Mouse (Mus musculus) thymus, postnatal 25 days (tissue): ENCODE data around the gene Bcap31.

ENCODE experiments used
- DNase-seq: peaks from one replicate; pipeline ENCODE4 v3.0.0; 2022

The Bcap31 gene

DNA sequence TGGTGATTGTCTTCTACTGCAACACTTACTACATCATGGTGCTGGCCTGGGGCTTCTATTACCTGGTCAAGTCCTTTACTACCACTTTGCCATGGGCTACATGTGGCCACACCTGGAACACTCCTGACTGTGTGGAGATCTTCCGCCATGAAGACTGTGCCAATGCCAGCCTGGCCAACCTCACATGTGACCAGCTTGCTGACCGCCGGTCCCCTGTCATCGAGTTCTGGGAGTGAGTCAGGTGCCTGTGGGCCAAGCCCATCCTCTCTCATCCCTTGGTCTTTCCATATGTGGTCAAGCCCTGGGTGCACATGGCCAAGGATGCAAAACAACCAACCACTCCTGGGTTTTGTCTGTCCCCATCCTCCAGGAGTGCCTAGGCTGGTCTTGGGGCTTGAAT lies 39.3 kb downstream of the Bcap31 start:
- no peak for DNase-seq

DNA sequence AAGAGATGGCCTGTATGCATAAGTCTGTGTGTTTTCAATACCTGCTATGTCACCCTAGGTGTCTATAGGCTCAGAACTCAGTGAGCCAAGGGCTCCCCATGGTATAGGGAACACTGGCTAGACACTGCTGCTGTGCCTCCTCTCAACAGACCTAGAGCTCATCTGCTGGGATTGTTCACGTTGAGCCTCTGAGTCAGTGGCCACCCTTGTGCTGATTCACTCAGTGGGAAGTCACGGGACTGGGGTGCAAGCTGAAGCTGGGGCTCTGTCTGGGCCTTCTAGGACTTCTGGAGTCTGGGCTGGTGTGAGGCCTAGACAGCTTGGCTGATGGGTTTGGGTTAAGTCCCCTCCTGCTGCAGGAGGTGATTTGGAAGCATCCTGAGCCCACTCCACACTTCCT lies 40.7 kb downstream of the Bcap31 start:
- DNase-seq, result no peak

DNA sequence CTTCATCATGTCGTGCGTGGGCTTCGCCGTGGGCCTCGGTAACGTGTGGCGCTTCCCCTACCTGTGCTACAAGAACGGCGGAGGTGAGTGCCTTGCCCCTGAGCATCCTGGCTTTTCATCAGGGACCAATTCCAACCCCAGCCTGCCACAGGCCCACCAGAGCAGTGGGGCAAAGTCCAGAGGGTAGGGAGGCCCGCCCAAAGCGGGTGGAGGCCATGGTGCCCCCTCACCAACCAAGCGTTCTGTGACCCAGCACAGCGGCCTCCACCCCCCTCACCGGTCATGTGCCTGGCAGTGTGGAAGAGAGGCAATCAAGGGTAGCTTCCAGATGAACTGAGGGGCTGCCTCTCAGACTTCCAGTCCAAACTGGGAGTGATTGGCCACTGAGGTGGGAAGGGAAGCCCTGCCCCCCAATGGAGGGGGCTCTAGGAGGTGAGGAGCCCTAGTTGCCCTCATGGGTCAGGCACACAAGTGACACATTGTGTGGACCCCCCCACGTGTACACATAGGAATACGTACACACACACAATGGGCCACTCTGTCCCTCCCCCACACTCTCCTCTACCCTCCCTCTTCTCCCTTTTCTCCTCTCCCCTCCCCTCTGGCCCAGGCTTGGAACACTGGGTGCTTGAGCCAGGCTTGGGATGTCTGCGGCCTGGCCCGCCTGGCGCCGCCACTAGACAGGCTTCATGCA lies 41.9 kb downstream of the Bcap31 start:
- no peak for DNase-seq

DNA sequence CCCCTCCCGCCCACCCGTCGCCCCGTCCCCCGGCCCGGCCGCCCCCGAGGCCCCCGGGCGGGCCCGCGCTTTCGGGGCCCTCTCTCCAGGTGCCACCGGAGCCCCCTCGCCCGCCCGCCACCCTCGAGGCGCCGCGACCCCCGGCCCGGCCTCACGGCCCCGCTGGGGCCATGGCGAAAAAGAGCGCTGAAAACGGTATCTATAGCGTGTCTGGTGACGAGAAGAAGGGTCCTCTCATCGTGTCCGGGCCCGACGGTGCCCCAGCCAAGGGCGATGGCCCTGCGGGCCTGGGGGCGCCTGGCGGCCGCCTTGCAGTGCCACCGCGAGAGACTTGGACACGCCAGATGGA lies 42.4 kb downstream of the Bcap31 start:
- DNase-seq, result no peak

DNA sequence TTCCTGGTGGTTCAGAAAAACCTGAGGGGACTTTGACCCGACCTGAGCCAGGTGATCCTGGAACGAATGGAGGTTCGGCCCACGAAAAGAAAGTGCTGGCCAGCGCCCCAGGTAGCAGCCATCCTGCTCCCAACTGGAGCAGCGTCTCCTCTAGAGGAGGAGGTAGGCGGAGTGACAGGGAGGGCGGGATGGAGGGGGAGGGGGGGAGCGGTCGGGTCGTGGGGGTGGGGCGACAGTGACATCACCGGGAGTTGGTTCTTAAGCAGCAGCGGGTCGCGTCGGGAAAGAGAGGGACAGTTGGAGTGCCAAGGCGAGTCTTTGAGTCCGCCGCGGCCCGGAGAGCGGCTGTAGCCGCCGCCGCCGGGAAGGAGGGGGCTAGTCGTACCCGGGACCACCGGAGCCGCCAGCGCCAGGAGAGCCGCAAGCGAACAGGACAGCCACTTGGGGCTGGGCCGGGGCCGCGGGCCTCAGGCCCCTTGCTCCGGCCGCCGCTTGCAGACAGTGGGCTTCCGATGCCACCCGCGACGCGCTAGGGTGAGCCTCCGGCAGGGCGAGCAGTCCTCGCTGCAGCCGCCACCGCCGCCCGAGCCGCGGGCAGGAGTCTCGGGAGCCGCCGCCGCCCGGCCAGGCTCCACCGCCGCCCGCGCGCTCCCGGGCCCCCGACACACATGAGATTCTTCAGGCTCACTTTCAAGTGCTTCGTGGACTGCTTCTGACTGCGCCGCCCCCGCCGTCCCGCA lies 42.9 kb downstream of the Bcap31 start, which contains the start of gene Slc6a8:
Gene Slc6a8 (plus strand): TSS at position 272 of the 740 bp plus-strand sequence.
- peak; percentile 22 for DNase-seq

DNA sequence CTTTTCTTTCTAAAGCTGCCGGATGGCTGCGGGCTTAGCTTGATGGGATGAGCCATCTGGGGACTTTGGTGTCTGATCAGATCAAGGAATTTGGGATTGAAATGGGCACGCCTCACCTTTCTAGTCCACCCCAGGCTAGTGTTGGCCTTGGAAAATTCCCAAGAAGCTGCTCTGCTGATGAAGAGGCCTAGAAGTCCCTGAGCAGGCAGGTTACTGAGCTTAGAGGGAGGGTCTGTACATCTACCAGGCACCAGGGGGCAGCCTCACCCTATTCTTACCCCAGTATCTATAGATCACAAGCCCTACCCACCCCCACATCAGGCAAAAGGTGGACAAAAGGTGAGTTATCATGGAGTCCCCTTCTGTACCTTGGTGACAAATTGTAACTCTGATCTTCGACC lies 43.9 kb downstream of the Bcap31 start:
- peak; percentile 64 for DNase-seq

DNA sequence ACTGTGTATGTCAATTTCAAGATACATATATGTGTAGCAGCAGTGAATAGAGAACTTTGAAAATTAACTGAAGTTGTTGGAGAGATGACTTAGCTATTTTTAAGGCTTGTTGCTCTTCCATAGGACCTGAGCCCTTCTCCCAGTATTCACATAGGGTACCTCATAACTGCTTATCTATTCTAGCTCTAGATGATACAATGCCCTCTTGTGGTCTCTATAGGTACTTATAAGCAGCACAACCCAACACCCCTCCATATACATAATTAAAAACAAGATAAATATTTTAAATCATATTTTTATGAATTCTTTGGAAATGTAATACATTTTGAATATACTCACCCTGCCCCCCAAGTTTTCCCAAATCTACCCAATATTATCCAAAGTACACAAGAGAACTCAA lies 52.8 kb downstream of the Bcap31 start:
- no peak for DNase-seq

DNA sequence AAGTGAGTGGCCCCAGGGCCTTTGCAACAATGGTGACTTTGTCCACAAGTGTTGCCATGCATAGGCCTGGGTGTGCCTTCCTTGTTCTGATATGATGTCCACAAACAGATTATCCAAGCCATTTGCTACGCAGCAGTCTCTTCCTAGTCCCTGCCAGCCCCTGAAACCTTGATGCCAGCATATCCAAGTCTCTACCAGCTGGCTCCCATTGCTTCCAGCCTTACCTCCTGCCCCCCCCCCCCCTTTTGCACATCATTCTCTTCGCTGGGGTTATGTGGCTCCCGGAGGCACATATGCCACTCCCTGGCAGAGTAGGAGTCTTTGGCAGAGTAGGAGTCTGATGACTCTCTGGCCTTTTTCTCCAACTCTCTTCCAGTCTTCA lies 55.7 kb downstream of the Bcap31 start:
- DNase-seq, result no peak

DNA sequence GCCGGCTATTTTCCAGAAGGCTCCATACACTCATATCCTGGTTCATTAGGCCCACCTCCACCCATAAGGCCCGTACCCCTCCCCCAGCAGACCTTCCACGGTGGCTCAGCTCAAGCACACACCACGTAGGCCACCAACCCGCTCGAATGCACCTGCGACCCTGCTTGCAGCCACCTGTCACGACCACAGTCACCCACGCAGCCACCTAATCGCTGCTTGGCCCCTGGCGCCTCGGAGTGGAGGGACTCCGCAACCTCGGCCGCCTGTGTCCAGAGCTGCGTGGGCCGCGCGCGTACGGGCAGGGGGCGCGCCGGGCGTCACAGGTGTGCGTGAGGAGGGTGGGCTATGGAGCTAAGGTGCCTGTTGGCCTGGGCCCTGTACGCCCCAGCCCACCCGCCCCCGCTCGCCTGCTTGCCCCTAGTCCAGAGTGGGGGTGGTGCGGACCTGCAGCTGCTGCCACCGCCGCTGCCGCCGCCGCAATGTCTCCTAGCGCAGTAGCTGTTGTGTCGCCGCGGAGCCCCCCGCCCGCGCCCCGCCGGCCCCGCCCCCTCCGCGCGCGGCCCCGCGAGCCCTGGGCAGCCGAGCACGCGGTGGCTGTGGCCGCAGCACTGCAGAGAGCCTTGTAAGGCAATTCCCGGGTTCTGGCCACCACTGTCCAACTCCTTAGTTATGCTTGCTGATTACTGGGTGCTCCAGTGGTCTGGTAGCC lies 56.2 kb downstream of the Bcap31 start, which contains the start of gene Pnck:
Gene Pnck (minus strand): TSS at position 543 of the 709 bp plus-strand sequence.
- DNase-seq, result peak; percentile 27

DNA sequence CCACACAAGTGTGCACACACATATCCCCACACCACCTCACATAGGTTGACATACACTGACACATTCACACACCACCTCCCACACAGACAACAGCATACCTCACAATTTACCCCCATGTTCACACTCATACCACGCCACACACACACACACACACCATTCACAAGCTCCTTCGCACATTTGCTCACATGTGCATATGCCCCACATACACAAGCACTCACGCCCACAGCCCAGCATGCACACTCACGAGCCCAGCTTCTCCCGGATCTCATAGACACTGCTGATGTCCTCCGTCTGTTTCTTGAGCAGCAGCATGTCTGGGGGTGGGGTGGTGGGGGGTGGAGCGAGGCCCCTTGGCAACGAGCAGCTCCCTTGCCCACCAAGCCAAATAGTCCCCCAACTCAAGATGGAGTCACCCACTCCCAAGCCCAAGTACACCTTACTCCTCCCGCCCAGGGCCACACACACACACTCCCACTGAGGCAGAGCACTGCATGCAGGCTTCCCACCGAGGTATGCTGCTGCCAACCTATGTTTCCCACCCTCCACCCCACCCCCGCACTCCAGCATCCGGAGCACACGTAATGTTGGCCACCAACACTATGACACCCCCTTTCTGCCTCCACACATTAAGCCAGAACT lies 56.9 kb downstream of the Bcap31 start:
- DNase-seq, result no peak

DNA sequence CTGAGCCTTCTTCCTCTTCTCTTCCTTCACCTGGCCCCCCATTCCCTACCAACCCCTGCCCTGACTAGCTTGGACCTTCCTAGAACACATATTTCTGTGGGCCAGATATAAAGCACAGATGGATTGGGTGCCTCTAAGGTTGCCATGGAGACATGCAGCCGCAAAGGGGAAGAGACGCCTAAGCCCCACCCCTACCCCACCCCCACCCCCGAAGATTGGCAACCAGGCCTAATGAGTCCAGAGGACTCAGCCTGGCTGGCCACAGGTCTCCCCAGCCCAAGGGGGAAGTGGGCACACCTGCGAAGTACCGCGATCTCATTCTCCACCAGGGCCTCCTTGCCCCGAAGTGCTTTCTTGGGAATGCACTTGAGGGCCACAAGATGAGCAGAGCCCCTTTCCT lies 57.6 kb downstream of the Bcap31 start:
- no peak for DNase-seq

DNA sequence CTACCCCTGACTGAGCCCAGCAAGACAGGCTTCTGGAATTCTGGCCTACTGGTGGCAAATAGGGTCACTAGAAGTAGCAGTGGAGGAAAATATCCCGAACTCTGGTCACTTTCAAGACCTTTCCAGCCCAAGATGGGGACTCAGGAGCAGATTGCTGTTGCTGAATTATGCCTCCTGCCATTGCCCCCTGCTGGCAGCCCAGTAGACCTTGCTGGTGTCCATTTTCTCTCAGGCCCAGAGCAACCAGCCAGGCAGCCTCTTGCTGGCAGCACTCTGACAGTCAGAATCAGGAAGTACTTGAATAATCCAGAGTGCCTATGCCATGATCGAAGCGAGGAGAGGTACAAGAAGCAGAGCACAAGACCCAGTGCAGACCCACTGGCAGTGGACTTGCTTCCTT lies 60.4 kb downstream of the Bcap31 start:
- DNase-seq, result peak; percentile 35

DNA sequence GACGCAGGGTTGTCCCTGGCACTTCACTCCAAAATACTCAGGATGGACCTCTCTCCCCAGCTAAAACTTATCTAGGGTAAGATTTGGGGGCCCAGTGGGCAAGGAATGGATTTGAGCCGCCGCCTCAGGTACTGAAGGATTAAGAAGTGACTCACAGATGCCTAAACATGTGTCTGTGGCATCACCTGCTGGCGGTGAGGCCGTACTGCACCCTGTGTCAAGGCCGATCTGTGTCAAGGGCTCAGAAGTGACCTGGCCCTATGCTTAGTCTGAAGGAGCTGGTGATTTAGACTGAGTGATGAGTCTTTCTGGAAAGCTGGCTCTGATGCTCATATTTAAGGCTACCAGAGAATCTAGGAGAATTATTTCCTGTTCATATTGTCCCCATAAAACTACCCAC lies 61.8 kb downstream of the Bcap31 start:
- peak; percentile 78 for DNase-seq

DNA sequence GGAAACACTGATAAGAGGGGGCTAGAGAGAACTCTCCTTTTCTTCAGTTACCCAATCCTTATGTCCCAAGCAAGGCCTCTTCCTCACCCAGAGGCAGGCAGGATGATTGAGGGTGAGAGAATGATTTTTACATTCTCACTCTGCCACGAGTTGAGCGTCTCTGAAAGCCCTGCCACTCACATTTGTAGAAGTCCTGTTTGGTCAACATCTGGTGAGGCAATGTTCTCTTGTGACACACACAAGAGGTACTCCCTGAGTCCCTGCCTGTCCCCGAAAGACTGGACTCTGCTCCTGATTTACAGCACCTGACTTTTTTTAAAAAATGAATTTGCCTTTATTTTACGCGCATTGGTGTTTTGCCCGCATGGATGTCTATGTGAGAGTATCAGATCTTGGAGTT lies 62.6 kb downstream of the Bcap31 start:
- DNase-seq, result no peak

DNA sequence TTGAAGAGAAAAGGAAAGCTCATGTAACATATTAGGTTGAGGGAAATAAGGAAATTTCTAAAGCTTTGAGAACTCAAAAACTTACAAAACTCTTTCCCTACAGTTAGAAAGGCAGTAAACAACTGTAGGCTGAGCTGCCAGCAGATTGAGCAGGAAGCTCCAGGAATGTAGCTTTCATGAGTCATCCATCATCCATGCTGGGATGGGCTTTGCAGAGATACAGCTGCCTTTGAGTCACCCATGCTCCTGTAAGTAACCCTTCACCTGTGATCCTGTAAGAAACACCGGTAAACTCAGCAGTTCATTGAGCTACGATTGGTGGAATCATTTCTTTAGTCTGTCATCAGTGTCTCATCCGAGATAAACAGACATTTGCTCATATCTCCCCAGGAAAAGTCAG lies 65.1 kb downstream of the Bcap31 start:
- no peak for DNase-seq

DNA sequence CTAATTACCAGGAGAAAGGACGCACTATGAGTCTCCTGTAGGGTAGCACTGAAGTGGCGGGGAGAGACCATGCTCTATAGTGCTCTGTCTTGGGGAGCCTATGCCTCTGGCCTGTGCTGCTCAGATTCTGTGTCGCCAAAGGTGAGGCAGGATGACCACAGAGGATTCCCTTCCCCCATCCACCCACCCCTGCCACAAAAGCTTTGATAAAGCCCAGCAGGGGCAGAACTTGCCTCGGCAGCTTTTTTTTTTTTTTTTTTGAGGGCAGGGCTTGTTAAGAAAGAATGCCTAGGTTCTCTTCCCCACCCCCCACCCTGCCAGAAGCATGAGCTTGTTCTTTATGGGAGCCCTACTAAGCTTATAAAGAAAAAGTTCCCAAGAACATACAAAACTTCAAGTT lies 70.9 kb downstream of the Bcap31 start:
- no peak for DNase-seq

DNA sequence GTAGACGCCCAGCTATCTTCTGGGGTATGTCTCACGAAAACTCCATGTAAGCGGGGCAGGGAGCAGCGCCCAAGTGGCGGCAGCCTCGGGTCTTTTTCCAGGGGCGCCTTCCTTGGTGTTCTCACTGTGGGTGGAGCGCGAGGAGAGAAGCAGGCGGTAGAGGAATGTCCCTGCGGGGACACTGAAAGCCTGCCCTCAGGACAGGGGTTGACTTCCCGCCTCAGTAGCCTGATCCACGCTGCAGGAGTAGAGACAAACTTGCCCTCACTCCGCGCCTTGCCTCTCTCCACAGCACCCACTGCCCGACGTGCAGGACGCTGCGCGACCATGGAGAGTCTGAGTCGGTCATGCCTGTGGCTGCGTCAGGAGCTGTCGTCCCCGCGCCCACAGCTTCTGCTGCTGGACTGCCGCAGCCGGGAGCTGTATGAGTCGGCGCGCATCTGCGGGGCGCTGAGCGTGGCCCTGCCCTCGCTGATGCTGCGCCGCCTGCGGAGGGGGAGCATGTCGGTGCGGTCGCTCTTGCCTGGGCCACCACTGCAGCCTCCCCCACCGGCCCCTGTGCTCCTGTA lies 76.0 kb downstream of the Bcap31 start:
- no peak for DNase-seq

DNA sequence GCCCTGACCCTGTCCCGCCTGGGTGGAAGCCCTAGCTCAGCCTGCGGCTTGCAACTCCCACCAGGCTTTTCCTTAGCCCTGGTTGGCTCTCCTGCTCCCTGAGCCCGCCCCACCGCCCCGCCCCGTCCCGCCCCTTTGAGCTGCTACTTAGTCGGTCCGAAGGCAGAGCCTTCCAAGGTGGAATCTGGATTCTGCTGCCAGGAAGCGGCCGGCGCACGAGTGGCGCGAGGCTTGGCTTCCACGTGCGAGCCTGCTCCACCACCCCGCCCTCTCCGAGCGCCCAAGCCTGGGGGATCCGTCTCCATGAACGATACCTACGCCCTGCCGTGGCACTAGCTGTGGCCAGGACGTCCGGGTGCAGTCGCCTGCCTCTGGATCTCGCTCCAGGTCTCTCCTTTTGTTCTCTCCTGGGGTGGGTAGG lies 76.7 kb downstream of the Bcap31 start, which contains the start of gene Dusp9:
Gene Dusp9 (plus strand): TSS at position 165 of the 421 bp plus-strand sequence.
- peak; percentile 8 for DNase-seq

DNA sequence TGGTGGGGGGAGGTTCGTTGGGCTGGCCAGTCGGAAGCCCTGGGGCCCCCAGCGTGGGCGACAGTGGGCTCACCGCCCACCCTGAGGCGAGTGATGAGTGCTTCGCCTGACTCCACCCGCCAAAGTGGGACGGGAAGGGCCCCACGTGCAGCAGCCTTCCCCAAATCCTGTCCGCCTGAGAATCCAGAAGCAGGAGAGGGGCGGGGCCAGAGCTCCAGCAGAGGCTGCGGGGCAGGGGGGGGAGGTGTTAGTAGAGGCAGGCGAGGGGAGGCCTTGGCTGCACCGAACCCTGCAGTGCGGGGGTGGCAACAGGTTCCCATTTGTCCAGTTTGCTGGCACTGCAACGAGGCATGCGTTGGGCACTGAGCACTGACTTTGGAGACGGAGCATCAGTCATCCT lies 78.6 kb downstream of the Bcap31 start:
- DNase-seq, result no peak
